Mouse (Mus musculus) midbrain, postnatal 0 days (tissue): ENCODE measurements around the gene Dip2c. TPM values are rescaled to one million over a fixed set of nuclear protein-coding genes. Genes with fewer than 3 reads are reported as not detected.

Experiments used
- ATAC-seq: fragments of 200-750 bp; cut with Nextera tagmentation; 2 replicates; pipeline ENCODE4 v1.8.0; 2017; ENCODE audit warnings: moderate number of reproducible peaks, mild to moderate bottlenecking, moderate TSS enrichment, moderate library complexity; ENCODE audit not compliant: low FRiP score
- DNase-seq: peaks from one replicate; pipeline ENCODE4 v3.0.0-alpha.2; 2015; ENCODE audit warnings: low spot score
- H3K27ac ChIP-seq: fragments of 300-500 bp; sonication (generic); 2 replicates; pipeline ENCODE4 v1.5.1; 2014; ENCODE audit warnings: low read depth, mild to moderate bottlenecking, low read length, mixed read lengths
- H3K27me3 ChIP-seq: fragments of 300-500 bp; sonication (generic); 2 replicates; pipeline ENCODE4 v1.6.1; 2014; ENCODE audit warnings: low read length, control low read depth, mixed read lengths; ENCODE audit not compliant: insufficient read depth
- H3K36me3 ChIP-seq: fragments of 300-500 bp; sonication (generic); 2 replicates; pipeline ENCODE4 v1.6.1; 2014; ENCODE audit warnings: low read length, control low read depth, mixed read lengths; ENCODE audit not compliant: insufficient read depth
- H3K4me1 ChIP-seq: fragments of 300-500 bp; sonication (generic); 2 replicates; pipeline ENCODE4 v1.6.1; 2014; ENCODE audit warnings: mild to moderate bottlenecking, control low read depth, antibody characterized with exemption, low read length, mixed read lengths; ENCODE audit not compliant: insufficient read depth
- H3K4me2 ChIP-seq: fragments of 300-500 bp; sonication (generic); 2 replicates; pipeline ENCODE4 v1.6.1; 2014; ENCODE audit warnings: low read depth, mild to moderate bottlenecking, low read length, mixed read lengths; ENCODE audit not compliant: poor library complexity, severe bottlenecking
- H3K4me3 ChIP-seq: fragments of 300-500 bp; sonication (generic); 2 replicates; pipeline ENCODE4 v1.5.1; 2014; ENCODE audit warnings: low read depth, mild to moderate bottlenecking, low read length, moderate library complexity
- H3K9ac ChIP-seq: fragments of 300-500 bp; sonication (generic); replicated peaks from 2 replicates; pipeline ENCODE4 v1.6.1; 2014; ENCODE audit warnings: mild to moderate bottlenecking, low read length, moderate library complexity, mixed read lengths; ENCODE audit not compliant: poor library complexity, severe bottlenecking
- H3K9me3 ChIP-seq: fragments of 300-500 bp; sonication (generic); 2 replicates; pipeline ENCODE4 v1.6.1; 2016; ENCODE audit warnings: low read length, control low read depth
- CTCF ChIP-seq: IDR thresholded peaks from 2 replicates; pipeline ENCODE4 v1.5.1; 2016; ENCODE audit warnings: antibody characterized with exemption, mild to moderate bottlenecking
- WGBS: fragments of 180-500 bp; shearing (Covaris S2); extraction: QIAGEN DNeasy Blood & Tissue Kit; methylation state at CpG from one replicate; pipeline ENCODE4 v1.1.7; 2014; 5-methylcytosine and 5-hydroxymethylcytosine counted together
- polyA plus RNA-seq: library from polyadenylated mRNA; unstranded; fragments of >200 nt; fragmentation: Nextera tagmentation; extraction: Ambion mirVana; gene quantifications from 2 replicates; pipeline ENCODE4 v1.2.1, GENCODE M21; 2015
- total RNA-seq: library from RNA; depleted of rRNA; stranded (reverse); fragments of >200 nt; gene quantifications from 2 replicates; pipeline ENCODE4 v1.2.3, GENCODE M21; 2014

The Dip2c gene
- total and polyA plus RNA-seq, 2 experiments from 2014 or later, result 9.7 to 74.4 TPM

GRCm38 (mm10) chr13:9578456-9578855, 302.1 kb downstream of the Dip2c start:
- no peak overlapping the region for H3K4me3 ChIP-seq
- H3K9ac ChIP-seq, result no peak overlapping the region
- no peak overlapping the region for H3K4me2 ChIP-seq
- H3K36me3 ChIP-seq, result peaks cover 11% of the 10 kb centered on the region
- no peak for ATAC-seq
- WGBS, result 89% methylated on average over 4 of the region's 4 CpGs
- peak; percentile 9 for DNase-seq
- TF ChIP-seq CTCF, result no peak
- no peak overlapping the region for H3K27ac ChIP-seq
- no peaks in the 10 kb centered on the region for H3K9me3 ChIP-seq
- H3K27me3 ChIP-seq, result no peaks in the 10 kb centered on the region
- H3K4me1 ChIP-seq, result no peaks in the 10 kb centered on the region

GRCm38 (mm10) chr13:9581821-9582220, 305.5 kb downstream of the Dip2c start:
- no peaks in the 10 kb centered on the region for H3K9me3 ChIP-seq
- peaks cover 9% of the 10 kb centered on the region for H3K36me3 ChIP-seq
- ATAC-seq (no peak), DNase-seq (no peak)
- no peak overlapping the region for H3K27ac ChIP-seq
- no peak for TF ChIP-seq CTCF
- no peaks in the 10 kb centered on the region for H3K27me3 ChIP-seq
- H3K9ac ChIP-seq, result no peak overlapping the region
- H3K4me1 ChIP-seq, result no peaks in the 10 kb centered on the region
- no peak overlapping the region for H3K4me2 ChIP-seq
- no peak overlapping the region for H3K4me3 ChIP-seq

- Histone ChIP-seq H3K27me3 (no peaks in the 10 kb centered on the region), H3K9me3 (no peaks in the 10 kb centered on the region), H3K9ac (no peak overlapping the region), H3K4me1 (no peaks in the 10 kb centered on the region), H3K36me3 (peaks cover 3% of the 10 kb centered on the region; the same call in 1 of the 2 replicates), H3K4me2 (no peak overlapping the region), H3K4me3 (no peak overlapping the region), H3K27ac (no peak overlapping the region)
- ATAC-seq, result 0 out of 2 replicates have a peak, but pooled peaks have one; percentile 41
- DNase-seq, result no peak
- no peak for TF ChIP-seq CTCF
Measured at GRCm38 (mm10) chr13:9583579-9583978, 307.3 kb downstream of the Dip2c start.

- H3K27ac ChIP-seq, result no peak overlapping the region
- H3K9ac ChIP-seq, result no peak overlapping the region
- 83% methylated on average over 6 of the region's 6 CpGs for WGBS
- DNase-seq (no peak), ATAC-seq (no peak)
- TF ChIP-seq CTCF, result no peak
- H3K27me3 ChIP-seq, result no peaks in the 10 kb centered on the region
- no peaks in the 10 kb centered on the region for H3K9me3 ChIP-seq
- H3K4me2 ChIP-seq, result no peak overlapping the region
- no peaks in the 10 kb centered on the region for H3K4me1 ChIP-seq
- no peak overlapping the region for H3K4me3 ChIP-seq
- H3K36me3 ChIP-seq, result peaks cover 12% of the 10 kb centered on the region; the same call in 1 of the 2 replicates
Measured at GRCm38 (mm10) chr13:9599334-9600096, 323.2 kb downstream of the Dip2c start.

- TF ChIP-seq CTCF, result no peak
- Histone ChIP-seq H3K27me3 (no peaks in the 10 kb centered on the region), H3K9ac (no peak overlapping the region), H3K4me1 (no peaks in the 10 kb centered on the region), H3K36me3 (peaks cover 24% of the 10 kb centered on the region; the same call in 1 of the 2 replicates), H3K9me3 (no peaks in the 10 kb centered on the region), H3K4me3 (no peak overlapping the region), H3K4me2 (no peak overlapping the region), H3K27ac (no peak overlapping the region)
- ATAC-seq, result no peak
- 73% methylated on average over 3 of the region's 3 CpGs for WGBS
- DNase-seq, result no peak
Measured at GRCm38 (mm10) chr13:9601350-9601749, 325.0 kb downstream of the Dip2c start.

- DNase-seq, result no peak
- no peaks in the 10 kb centered on the region for H3K9me3 ChIP-seq
Measured at GRCm38 (mm10) chr13:9611229-9611628, 334.9 kb downstream of the Dip2c start.

More at GRCm38 (mm10) chr13:9611229-9611628, 334.9 kb downstream of the Dip2c start:
- H3K27me3 ChIP-seq, result no peaks in the 10 kb centered on the region
- no peak overlapping the region for H3K4me2 ChIP-seq
- no peak for ATAC-seq
- no peak overlapping the region for H3K9ac ChIP-seq
- no peaks in the 10 kb centered on the region for H3K4me1 ChIP-seq
- H3K36me3 ChIP-seq, result no peaks in the 10 kb centered on the region; the same call in 1 of the 2 replicates
- H3K27ac ChIP-seq, result no peak overlapping the region
- TF ChIP-seq CTCF, result no peak
- 81% methylated on average over 1 of the region's 1 CpGs for WGBS
- no peak overlapping the region for H3K4me3 ChIP-seq
